Mouse (Mus musculus) small intestine, adult 2 months (tissue): ENCODE measurements around the gene Camk1g.

Experiments
- CTCF ChIP-seq: fragments of 200-500 bp; IDR thresholded peaks from 2 replicates; pipeline ENCODE4 v1.5.1; 2012; ENCODE audit warnings: low read depth, mild to moderate bottlenecking, control low read depth, inconsistent platforms, low read length, moderate library complexity, mixed read lengths; ENCODE audit not compliant: insufficient replicate concordance, insufficient read length; ENCODE audit errors: extremely low read depth
- POLR2A ChIP-seq: fragments of 200-500 bp; IDR thresholded peaks from 2 replicates; pipeline ENCODE4 v1.6.1; 2012; ENCODE audit warnings: low read depth, mild to moderate bottlenecking, control low read depth, inconsistent platforms, low read length, moderate library complexity

- TF ChIP-seq CTCF (no peak), POLR2A (no peak)
Observed at GRCm38 (mm10) chr1:193330626-193331025, 39.5 kb downstream of the Camk1g start.
